Mouse (Mus musculus) layer of hippocampus, postnatal 10 days (tissue): ENCODE measurements around the gene Vax2. TPM values are rescaled to one million over a fixed set of nuclear protein-coding genes. Genes with fewer than 3 reads are reported as not detected.

Source experiments
- DNase-seq, 2 experiments: peaks; one replicate each; pipeline ENCODE4 v3.0.0; 2021; ENCODE audit warnings: low spot score in 2 of 2
- total RNA-seq, 2 experiments: library from RNA; stranded (reverse); gene quantifications; 2 replicates each; pipeline ENCODE4 v1.2.3; 2021

The Vax2 gene
- total RNA-seq, 2 experiments from 2014 or later, result not detected

DNA sequence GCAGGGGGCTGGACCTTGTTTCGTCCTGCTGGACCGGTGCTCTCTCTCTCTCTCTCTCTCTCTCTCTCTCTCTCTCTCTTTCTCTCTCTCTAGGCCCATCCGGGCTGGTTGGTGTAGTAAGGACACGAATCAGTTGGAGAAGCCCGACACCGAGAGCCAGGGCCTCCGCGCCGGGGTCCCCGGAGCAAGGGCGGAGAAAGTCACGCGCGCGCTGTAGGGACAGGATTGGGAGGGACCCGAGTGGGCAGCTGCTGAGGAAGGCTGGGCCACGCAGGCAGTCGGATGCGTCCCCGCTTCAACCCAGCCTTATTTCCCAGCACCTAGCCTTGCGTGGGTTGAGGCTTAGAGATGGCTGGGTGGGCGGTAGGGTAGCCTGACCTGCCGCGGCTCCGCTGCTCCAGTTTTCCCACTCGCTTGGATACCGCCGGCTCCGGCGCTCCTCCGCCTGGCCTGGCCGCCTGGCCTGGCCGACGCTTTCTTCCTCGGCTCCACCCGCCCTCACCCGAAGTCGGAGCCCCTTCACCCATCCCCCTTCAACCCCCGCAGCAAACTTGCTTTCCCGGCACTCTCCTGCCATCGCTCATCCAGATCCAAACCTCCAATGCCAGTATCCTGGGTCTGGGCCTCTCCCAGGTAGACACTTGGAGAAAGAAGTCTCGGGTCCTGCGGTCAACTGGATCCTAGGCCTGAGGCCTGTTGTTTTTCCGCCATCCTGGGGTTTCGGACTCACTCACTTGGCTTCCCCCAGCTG lies 836 bp downstream of the Vax2 start:
- DNase-seq, result no peak

DNA sequence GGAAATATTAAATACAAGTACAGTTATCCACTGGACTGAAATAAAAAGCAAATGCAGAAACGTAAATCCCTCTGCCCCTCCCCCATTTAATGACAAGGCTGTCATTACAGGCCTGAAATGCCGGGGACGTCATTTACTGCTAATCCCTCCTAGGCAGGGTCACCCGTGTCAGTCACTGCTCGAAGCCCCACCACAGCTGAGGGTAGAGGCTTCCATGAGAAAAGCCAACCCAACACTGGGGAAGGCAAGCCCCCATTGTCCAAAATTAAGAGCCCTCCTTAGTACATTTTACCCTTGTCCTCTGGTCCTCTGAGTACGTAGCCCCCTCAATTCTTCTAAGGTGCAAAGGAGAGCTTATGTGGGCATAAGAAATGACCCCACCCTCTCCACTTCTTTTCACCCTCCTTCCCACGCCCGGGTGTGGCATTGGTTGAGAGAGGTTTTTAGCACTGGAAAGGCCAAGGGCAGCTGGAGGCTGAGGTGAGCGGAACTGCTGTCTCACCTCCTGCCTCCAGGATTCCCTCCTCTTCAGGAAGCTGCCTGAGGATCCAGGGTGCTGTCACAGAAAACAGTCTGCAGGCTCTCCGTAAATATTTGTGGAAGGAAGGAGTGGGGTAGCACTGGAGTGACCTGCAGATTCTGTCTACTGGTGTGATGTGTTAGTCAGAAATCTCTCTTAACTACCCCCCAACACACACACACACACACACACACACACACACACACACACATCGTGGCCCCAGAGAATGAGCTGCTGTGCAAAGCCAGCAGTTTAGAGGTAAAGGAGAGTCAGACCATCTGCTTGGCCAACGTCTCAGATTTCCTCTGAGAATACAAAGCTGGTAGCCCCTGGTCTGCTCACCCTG lies 2.4 kb downstream of the Vax2 start:
- DNase-seq, result no peak

DNA sequence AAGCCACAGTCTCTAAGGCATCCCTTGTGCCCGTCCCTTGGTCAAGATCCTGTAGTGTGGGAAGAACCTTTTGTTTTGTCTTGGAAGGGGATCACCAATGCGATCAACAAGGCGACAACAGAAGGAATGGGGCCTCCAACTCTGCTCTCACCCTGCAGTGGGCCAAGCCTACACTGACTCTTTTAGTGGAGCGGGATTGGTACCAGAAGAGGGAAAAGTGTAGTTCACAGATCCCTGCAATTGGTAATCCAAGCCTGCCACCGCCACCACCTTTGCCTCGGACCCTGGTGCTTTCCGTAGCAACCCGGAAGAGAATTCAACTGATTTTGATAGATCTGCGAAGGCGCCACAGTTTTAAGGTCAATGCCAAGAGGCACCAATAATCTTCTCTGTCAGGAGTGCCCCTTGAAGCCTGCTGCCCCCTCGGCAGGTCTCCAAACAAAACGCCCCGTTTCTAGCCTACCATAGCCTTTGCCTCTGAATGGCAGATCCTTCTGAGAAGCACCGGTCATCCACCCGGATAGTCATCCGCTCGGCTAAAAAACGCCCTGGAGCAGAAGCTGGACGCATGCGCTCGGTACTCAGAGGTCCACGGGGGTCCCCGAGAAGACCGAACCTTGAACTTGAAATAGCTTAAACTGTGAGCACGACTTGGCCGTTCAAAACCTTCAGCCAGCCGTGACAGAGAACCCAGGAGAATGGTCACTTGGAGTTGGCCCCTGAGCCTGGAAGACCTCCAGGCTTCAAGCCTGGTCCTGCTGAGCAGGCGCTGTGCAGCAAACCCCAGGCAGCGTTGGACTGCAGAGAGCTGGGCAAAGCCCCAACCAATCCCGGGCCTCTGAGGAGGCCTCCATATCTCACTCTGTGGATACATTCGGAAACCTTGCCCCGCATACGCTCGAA lies 3.4 kb downstream of the Vax2 start:
- peak in 1 of 2 experiments; percentile 28 for DNase-seq

DNA sequence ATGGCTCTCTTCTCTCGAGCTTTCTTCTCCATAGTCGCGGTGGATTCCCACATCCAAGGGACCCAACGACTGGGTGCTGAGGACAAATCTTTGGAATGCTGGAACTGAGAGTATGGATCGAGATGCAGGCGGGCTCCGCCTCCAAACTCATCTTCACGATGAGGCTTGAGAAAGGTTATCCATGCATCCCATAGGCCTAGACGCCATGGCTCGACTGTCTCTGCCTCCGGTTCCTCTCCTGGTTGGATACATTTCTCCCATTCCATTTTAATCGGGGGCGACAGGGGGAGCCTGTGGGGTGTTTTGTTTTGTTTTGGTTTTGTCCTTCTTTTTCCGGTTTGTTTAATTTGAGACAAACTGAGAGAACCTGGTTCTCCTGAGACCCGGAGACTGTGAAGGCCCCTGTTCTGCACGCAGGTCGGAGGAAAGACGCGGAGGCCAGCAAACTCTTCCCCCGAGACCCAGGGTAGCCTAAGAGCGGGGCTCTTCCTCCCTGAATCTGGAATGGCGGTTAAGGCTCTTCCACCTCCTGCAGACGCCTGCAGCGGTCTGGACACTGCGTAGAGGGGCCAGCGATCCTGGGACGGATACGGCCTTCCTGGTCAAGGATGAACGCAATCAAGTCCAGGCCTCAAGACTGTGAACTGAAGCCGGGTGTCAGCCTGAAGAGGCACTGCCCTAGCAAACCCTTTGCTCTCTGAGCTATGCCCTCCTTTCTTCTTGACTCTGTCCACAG lies 4.6 kb downstream of the Vax2 start:
- peak in 1 of 2 experiments; percentile 19 for DNase-seq

DNA sequence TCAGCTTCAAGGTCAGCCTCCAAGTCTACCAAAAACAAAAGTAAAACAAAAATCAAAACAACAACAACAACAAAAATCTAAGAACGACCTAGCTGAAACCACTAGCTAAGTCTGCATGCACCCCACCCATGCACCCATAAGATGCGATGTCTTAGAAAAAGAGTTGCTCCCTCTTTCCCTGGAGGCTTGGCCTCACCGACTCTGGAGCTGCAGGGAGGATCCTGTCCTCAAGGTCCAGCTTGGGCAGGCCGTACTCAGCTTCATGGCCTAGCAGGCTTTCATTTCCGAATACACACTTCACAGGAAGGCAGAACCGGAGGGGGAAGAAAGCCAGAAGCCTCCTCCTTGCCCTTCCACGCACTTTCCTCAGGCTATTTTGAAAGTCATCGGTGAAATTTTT lies 6.0 kb downstream of the Vax2 start:
- DNase-seq, result no peak

DNA sequence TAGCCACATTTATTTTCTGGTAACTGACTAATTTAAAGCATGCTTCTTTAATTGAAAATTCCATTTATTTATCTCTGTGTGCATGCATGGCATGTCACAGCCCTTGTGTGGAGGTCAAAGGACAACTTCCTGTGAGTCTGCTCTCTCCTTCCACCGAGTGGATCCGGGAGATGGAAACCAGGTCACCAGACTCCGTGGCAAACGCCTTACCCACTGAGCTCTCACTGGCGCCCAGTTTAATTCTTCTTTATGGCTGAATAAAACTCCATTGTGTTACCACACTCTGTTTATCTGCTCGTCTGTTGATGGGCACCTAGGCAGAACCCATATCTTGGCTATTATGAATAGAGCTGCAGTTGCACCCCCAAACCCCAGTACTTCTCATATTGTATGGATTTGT lies 11.5 kb downstream of the Vax2 start:
- no peak for DNase-seq

DNA sequence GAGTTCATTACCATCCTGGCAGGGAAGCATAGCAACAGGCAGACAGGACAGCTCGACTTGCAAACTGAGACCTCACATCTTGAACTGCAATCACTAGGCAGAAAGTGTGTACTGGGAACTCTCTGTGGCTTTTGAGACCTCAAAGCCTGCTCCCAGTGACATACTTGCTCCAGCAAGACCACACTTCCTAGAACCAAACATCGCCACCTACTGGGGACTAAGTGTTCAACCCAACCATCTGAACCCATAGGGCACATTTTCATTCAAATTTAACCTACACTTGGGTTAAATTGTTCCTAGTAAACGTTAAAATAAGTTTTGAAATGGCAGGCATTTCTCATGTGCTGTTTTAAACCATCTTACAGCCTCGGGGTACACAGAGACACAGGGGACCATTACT lies 16.1 kb downstream of the Vax2 start:
- DNase-seq, result no peak

DNA sequence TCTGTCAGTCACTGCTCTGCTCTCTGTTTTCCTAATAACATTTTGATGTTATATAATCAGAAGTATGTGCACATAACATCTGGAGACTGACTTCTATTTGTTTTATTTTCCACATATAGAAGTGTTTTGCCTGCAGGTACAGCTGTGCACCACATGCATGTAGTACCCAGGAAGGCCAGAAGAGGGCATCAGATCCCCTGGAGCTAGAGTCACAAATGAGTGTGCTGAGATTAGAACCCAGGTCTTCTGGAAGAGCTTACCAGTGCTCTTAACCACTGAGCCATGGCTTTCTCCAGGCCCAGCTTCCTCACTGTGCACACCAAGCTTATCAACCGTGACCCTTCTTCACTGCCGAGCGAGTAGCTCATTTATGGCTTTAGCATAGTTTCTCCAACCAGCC lies 17.4 kb downstream of the Vax2 start:
- DNase-seq, result peak in 1 of 2 experiments; percentile 26

DNA sequence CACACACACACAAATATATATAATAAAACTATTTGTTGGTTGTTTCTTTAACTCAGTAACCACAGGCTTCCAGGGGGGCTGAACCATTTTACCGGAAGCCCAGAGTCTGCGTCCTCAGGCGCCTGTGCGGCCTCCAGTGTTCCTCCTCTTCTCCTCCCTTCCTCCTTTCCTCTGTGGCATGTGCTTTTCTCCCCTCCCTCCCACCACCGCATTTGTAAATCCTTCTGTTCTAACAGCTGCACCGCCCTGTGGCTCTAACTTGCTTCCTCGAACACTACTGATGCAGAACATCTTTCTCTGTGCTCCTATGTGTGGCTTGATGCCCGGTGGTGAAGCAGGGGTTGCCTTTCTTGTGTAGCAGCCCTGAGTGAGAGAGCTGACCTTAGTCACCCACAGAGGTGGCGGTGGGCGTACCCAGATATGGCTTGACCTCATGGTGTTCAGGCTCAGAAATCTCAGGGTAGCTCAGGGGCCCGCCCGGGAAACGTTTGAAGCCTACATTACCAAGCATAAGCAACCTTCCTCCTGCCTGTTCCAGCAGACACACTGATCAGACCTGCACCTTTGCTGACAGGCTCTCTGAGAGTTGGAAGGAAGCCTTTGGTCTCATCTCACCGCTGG lies 18.4 kb downstream of the Vax2 start:
- no peak for DNase-seq

DNA sequence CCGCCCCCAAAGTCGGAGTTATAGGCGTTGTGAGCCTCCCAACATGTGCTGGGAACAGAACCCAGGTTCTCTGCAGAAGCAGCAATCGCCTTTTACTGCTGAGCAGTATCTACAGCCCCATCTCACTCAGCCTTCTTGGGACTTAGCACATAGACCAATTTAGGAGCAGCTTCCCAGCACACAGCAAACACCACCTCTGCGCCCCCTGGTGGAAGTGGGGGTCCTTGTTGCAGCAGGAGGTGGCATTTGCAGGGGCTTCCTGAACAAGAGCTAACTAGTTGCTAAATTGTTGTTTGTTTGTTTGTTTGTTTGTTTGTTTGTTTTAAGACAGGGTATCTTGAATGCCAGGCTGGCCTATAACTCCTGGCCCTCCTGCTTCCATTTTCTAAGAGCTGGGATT lies 20.1 kb downstream of the Vax2 start:
- DNase-seq, result peak; percentile 53 to 66

DNA sequence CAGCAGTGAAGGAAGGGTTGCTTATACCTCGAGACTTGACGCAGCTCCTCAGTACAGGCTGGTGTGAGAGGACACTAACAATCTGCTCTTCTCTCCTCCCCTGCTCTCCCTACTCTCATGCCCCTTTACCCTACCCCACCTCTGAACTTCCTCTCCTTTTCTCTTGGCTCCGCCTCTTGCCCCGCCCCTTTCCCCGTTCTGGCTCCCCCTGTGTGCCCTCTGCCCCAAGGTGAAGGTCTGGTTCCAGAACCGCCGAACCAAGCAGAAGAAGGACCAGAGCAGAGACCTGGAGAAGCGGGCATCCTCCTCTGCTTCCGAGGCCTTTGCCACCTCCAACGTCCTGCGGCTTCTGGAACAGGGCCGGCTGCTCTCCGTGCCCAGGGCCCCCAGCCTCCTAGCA lies 26.2 kb downstream of the Vax2 start:
- DNase-seq, result no peak

DNA sequence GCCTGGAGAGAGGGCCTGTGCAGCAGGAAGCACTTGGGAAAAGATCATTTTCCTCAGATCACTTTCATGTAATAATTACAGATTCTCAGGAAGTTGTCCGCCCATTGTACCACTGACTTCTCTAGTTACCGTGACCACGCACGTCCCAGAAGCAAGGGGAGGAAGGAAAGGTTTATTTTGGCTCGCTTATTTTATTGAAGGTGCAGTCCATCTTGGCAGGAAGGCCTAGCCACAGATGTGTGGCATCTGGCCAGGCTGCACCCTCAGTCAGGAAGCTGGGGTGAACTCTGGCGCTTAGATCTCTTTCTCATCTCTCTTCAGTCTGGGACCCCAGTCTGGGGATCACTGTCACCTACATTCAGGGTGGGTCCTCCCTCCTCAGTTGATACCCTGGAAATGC lies 27.5 kb downstream of the Vax2 start:
- DNase-seq, result no peak

DNA sequence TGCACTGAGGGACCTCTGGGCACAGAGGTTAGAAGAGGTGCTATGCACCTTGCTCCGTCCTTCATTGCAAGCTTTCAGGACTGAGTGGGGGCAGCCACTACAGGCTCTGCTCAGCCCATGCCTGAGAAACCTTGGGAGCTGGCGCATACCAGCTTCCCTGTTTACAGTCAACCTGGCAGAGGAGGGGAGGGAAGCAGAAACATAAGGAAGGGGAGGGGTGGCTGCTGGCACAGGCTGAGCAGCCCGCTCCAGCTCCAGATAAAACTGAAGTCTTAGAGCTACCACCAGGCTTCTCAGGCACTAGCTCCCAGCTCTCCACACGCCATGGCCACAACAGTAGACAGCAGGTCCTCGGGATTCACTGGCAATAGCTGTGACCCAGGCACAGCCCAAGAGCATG lies 31.7 kb downstream of the Vax2 start, which contains the start of gene Atp6v1b1:
Gene Atp6v1b1 (plus strand): TSS at position 230 of the 400 bp plus-strand sequence.
- DNase-seq, result no peak

DNA sequence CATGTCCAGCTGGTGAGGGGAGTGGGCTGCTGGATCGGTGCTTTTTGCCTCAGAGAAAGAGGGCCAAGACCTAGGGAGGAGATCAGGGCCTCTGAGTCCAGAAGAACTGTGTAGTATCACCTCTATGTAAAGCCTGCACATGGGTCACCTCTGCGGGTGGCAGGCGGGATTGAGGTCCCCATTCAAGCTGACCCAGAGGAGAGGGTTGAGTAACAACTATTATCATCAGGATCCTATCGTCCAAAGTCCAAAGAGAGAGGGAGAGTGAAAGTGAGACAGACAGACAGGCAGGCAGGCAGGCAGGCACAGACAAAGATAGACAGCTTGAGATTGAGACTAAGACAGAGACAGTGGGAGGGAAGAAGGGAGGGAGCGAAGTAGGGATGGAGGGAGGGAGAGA lies 32.1 kb downstream of the Vax2 start:
- DNase-seq, result no peak

DNA sequence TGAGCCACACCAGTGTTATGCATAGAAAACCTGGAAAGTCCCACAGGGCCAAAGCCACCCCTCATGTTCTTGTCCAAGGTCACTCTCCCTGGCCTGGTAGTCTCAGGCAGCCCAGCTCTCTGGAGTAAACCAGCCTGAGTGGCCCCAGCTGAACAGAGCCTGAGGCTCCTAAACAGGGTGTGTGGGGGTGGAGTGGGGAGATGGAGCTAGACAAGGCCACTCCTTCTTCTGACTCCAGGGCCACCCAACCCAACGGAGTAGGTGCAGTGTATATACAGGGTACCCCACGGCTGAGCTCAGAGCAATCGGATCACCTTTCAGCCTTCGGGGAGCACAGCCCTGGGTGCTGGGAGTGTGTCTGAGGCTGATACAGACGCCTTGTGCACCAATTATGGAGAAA lies 33.1 kb downstream of the Vax2 start:
- DNase-seq, result no peak

DNA sequence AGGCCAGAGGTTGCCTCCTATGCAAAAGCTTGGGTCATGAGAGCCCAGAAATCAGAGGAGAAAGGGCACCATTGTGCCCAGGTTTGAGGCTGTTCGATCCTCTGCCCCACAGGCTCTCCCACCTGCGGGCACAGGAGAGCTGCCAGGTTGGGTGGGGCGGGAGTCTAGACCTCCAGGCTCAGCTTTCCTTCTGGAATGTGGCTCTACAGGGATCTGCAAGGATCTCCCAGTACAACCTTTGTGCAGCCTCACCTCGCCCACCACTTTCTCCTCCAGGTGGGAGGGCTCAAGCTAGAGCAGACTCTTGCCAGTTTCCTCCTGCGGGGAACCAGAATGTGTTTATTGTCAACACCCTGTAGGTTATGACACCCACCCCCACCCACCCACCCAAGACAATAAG lies 33.5 kb downstream of the Vax2 start:
- no peak for DNase-seq

DNA sequence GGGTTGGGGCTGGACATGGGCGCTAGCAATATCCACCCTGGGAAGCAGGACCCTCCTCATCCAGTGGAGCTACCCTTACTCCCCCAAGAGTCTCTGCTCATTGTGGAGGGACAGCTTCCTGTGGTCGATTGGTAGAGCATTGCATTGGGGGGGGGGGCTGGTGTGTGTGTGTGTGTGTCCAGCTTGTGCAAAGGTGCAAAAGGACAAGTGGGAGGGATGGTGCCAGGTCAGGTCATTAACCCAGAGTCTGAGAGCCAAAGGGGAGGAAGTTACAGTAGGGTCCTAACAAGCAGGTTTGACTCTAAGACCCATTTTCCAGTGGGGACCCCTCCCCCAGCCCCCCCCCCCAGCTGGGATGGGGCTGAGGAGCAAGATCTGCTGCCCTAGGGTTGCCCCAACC lies 34.4 kb downstream of the Vax2 start:
- no peak for DNase-seq

DNA sequence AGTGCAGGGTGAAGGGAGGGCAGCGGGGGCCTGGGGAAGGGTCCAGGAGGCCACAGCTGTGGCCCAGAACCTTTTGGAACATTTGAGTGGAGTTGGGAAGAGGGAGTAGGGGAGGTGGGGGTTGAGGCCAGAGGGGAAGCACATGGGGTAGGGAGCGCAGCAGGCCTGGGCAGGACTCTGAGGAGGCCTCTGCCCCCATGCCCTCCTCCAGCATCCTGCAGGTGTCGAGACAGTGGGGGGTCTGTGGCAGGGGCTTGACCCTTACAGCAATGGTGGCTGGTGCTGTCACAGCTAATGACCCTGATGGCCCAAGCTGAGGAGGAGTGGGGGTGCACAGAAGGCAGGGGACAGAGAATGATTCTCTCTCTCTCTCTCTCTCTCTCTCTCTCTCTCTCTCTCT lies 38.2 kb downstream of the Vax2 start:
- DNase-seq, result no peak

DNA sequence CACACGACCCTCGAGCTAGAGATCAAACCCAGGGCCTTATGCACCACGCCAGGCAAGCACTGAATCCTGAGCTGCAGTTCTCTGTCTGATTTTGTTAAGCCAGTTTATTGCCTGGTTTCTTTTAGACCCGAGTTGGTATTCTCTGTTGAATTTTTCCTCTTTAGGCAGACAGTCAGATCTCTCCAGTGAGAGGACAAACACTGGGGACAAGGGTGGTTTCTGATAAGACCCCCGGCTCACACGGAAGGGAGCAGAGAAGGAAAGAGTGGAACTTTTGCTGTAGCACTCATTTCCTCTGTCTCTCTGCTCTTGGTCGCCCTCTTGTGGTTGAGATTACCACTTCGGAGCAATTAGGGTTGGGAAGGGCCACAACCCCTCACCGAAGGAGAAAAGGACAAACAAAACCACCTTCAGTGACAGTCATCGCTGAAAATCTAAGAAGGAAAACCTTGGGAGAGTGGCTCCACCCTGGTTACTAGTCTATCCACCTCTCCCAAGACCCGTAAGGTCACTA lies 39.2 kb downstream of the Vax2 start:
- DNase-seq, result peak; percentile 72 to 80

DNA sequence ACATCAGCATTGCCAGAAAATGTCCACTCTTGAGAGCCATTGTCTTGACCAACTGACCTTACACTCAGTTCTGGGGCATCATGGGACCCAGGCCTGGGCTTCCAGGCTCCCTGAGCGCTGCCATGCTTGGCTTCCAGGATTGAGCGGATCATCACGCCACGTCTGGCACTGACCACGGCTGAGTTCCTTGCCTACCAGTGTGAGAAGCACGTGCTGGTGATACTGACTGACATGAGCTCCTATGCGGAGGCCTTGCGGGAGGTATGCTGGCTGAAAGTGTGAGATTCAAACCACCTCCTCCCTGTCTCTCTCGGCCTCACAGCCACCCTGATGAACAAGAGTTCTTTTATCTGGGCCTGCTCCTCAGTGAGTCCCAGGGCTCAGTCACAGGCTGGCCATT lies 45.0 kb downstream of the Vax2 start:
- no peak for DNase-seq
